Mouse (Mus musculus): ENCODE results near the gene Adcy9.
"Not testable (repeated sequence)": the region's sequence is repeated elsewhere in the genome, so short reads cannot be mapped to it uniquely, and the experiment has no call there.

Gene Adcy9

GRCm38 (mm10) chr16:4267857-4268666 is 152.2 kb downstream of the Adcy9 start:
- DNase-seq (ENCODE audit: low spot score): peak; percentile 72

- DNase-seq (ENCODE audit: low spot score): no peak
These were observed 152.8 kb downstream of the Adcy9 start for GRCm38 (mm10) chr16:4267453-4267852.

GRCm38 (mm10) chr16:4265351-4265750 is 154.9 kb downstream of the Adcy9 start:
- no peak for DNase-seq (ENCODE audit: low spot score)

- no peak for DNase-seq (ENCODE audit: low spot score)
These were observed 156.8 kb downstream of the Adcy9 start for GRCm38 (mm10) chr16:4263486-4263885.

GRCm38 (mm10) chr16:4257546-4257945 is 162.8 kb downstream of the Adcy9 start:
- DNase-seq (ENCODE audit: low spot score): no peak

GRCm38 (mm10) chr16:4248791-4249190 is 171.5 kb downstream of the Adcy9 start:
- no peak for DNase-seq (ENCODE audit: low spot score)

- not testable (repeated sequence) for DNase-seq (ENCODE audit: low spot score)
These were observed 175.1 kb downstream of the Adcy9 start for GRCm38 (mm10) chr16:4245241-4245640.
